Mouse (Mus musculus) ES-Bruce4 (cell line): ENCODE data around the gene Lrrc10b.

ENCODE experiments used
- CTCF ChIP-seq: IDR thresholded peaks from one replicate; pipeline ENCODE4 v1.8.1; 2011; ENCODE audit warnings: low read depth, low read length
- EP300 ChIP-seq: IDR thresholded peaks from 2 replicates; pipeline ENCODE4 v1.6.1; 2011; ENCODE audit warnings: low read depth, low read length; ENCODE audit not compliant: insufficient read depth
- POLR2A ChIP-seq: IDR thresholded peaks from one replicate; pipeline ENCODE4 v1.8.1; 2011; ENCODE audit warnings: low read length; ENCODE audit not compliant: insufficient read depth

DNA sequence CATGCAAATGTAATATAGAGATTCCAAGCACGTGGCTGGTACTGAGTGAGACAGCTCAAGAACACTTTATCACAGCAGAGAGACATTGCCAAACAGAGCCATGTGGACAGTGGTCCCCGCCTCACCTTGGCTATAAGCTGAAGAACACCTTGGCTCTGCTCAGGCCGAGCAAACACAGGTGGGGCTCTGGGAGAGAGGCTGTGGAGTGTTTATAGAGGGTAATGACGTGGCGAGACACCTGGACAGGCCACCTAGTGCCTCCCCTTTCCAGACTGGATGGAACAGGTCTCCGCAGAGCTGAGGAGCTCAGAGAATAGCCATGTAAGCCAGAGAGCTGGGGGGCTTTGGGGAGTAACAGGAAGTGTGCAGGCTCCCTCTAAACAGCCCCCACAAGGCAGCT, 22.3 kb downstream of the Lrrc10b start:
- TF ChIP-seq POLR2A = no peak
- no peak for TF ChIP-seq CTCF
- TF ChIP-seq EP300 = no peak
